Mouse (Mus musculus) stomach, embryonic 14.5 days (tissue): ENCODE measurements around the gene Vmn1r220. TPM values are rescaled to one million over a fixed set of nuclear protein-coding genes. Genes with fewer than 3 reads are reported as not detected.
"Not testable (repeated sequence)": the region's sequence is repeated elsewhere in the genome, so short reads cannot be mapped to it uniquely, and the experiment has no call there.

Experiments used
- ATAC-seq: fragments of 200-750 bp; cut with Nextera tagmentation; 2 replicates; pipeline ENCODE4 v1.8.0; 2017; ENCODE audit warnings: low read depth, moderate TSS enrichment; ENCODE audit not compliant: insufficient number of reproducible peaks, insufficient read depth, low FRiP score
- H3K27ac ChIP-seq: fragments of 300-500 bp; sonication (generic); 2 replicates; pipeline ENCODE4 v1.5.1; 2014; ENCODE audit warnings: mild to moderate bottlenecking, low read length, moderate library complexity, mixed read lengths
- H3K27me3 ChIP-seq: fragments of 300-500 bp; sonication (generic); 2 replicates; pipeline ENCODE4 v1.6.1; 2014; ENCODE audit warnings: low read length, control low read depth, mixed read lengths; ENCODE audit not compliant: control insufficient read depth, insufficient read depth
- H3K36me3 ChIP-seq: fragments of 300-500 bp; sonication (generic); 2 replicates; pipeline ENCODE4 v1.6.1; 2014; ENCODE audit warnings: mild to moderate bottlenecking, control low read depth, low read length, moderate library complexity, mixed read lengths; ENCODE audit not compliant: control insufficient read depth, insufficient read depth
- H3K4me1 ChIP-seq: fragments of 300-500 bp; sonication (generic); 2 replicates; pipeline ENCODE4 v1.6.1; 2014; ENCODE audit warnings: low read length, control low read depth, mixed read lengths; ENCODE audit not compliant: control insufficient read depth, insufficient read depth
- H3K4me2 ChIP-seq: fragments of 300-500 bp; sonication (generic); replicated peaks from 2 replicates; pipeline ENCODE4 v1.6.1; 2014; ENCODE audit warnings: low read depth, low read length, control low read depth
- H3K4me3 ChIP-seq: fragments of 300-500 bp; sonication (generic); 2 replicates; pipeline ENCODE4 v1.5.1; 2014; ENCODE audit warnings: low read depth, low read length, control low read depth
- H3K9ac ChIP-seq: fragments of 300-500 bp; sonication (generic); replicated peaks from 2 replicates; pipeline ENCODE4 v1.6.1; 2014; ENCODE audit warnings: low read depth, mild to moderate bottlenecking, control low read depth, low read length, moderate library complexity, mixed read lengths
- H3K9me3 ChIP-seq: fragments of 300-500 bp; sonication (generic); 2 replicates; pipeline ENCODE4 v1.6.1; 2016; ENCODE audit warnings: low read depth, low read length, control low read depth; ENCODE audit not compliant: control insufficient read depth
- WGBS: fragments of 180-500 bp; shearing (Covaris S2); extraction: QIAGEN DNeasy Blood & Tissue Kit; methylation state at CpG from one replicate; pipeline ENCODE4 v1.1.7; 2014; 5-methylcytosine and 5-hydroxymethylcytosine counted together
- polyA plus RNA-seq: library from polyadenylated mRNA; unstranded; fragments of >200 nt; fragmentation: Nextera tagmentation; extraction: Ambion mirVana; gene quantifications from 2 replicates; pipeline ENCODE4 v1.2.1, GENCODE M21; 2014

Gene Vmn1r220
- not detected in 2 replicates for polyA plus RNA-seq

GRCm38 (mm10) chr13:23187875-23188274, at the start of gene Vmn1r220:
Gene Vmn1r220, minus strand, starts transcription at chr13:23187975.
- Histone ChIP-seq H3K9me3 (no peaks in the 10 kb centered on the region), H3K27ac (no peak within 1 kb of the TSS), H3K4me2 (no peak within 1 kb of the TSS), H3K4me1 (no peaks in the 10 kb centered on the region), H3K36me3 (no peaks in the 10 kb centered on the region), H3K9ac (no peak within 1 kb of the TSS), H3K27me3 (no peaks in the 10 kb centered on the region), H3K4me3 (no peak within 1 kb of the TSS)
- no peak for ATAC-seq
- 90% methylated on average over 2 of the region's 2 CpGs for WGBS

- ATAC-seq, H3K4me3 ChIP-seq, H3K27ac ChIP-seq: not testable (repeated sequence)
These were observed 48.1 kb upstream of the Vmn1r220 start, which contains the start of gene Vmn1r222 for GRCm38 (mm10) chr13:23235847-23236246. Gene Vmn1r222, minus strand, starts transcription at chr13:23235947.

GRCm38 (mm10) chr13:23213827-23214226, 26.1 kb upstream of the Vmn1r220 start, which contains the start of gene Vmn1r221:
Gene Vmn1r221, plus strand, starts transcription at chr13:23214127.
- H3K4me2 ChIP-seq, H3K4me3 ChIP-seq, ATAC-seq, H3K27me3 ChIP-seq, H3K9me3 ChIP-seq, H3K27ac ChIP-seq, H3K4me1 ChIP-seq, H3K9ac ChIP-seq, H3K36me3 ChIP-seq: not testable (repeated sequence)
- WGBS = 78% methylated on average over 2 of the region's 2 CpGs

More at GRCm38 (mm10) chr13:23235847-23236246, 48.1 kb upstream of the Vmn1r220 start, which contains the start of gene Vmn1r222:
- H3K4me2 ChIP-seq, H3K9me3 ChIP-seq, H3K9ac ChIP-seq, H3K27me3 ChIP-seq, H3K36me3 ChIP-seq, H3K4me1 ChIP-seq: not testable (repeated sequence)

DNA sequence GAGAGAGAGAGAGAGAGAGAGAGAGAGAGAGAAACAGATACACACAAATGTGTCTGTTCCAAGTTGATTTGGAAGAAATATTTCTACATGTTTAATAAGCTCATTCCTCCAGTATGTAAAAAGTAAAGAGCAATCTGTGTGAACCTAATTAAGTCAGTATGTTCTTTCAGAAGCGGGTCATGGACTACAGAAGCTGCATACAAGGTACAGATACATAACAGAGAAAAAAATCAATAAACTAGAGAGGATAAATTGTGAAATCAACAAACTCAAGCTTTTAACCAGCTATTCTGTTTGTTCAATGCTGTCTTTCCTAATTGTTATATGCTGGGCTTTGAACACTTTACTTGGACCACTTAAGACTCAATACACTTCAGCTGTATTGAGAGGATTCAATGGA, 16.1 kb upstream of the Vmn1r220 start:
- H3K36me3 ChIP-seq, H3K9ac ChIP-seq, H3K27me3 ChIP-seq, H3K9me3 ChIP-seq, ATAC-seq, H3K27ac ChIP-seq, H3K4me2 ChIP-seq, H3K4me3 ChIP-seq, H3K4me1 ChIP-seq: not testable (repeated sequence)
- WGBS = 74% methylated on average over 1 of the region's 1 CpGs

DNA sequence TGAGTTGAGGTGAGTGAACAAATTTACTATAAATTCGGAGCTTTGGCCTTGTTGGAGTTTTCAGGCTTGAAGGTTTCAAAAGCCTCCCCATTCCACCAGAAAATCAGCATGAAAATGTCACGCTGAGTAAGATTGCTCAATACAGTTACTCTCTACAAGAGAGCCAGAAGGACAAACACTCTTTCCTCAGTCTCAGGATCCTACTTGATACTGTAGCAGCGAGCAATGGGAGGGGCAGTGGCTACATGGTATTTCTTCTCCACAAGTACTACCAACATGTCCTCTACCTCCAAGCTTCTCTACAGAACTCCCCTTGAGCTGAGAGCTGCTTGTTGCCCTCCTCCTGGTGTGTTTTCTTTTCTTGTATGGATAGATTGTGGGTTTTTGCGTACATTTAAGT, 21.3 kb downstream of the Vmn1r220 start:
- not testable (repeated sequence) for H3K9me3 ChIP-seq, H3K4me1 ChIP-seq, H3K27ac ChIP-seq, H3K27me3 ChIP-seq, ATAC-seq, H3K4me2 ChIP-seq, H3K36me3 ChIP-seq, H3K9ac ChIP-seq, H3K4me3 ChIP-seq
- WGBS = 86% methylated on average over 4 of the region's 4 CpGs

- H3K36me3 ChIP-seq = no peaks in the 10 kb centered on the region
- ATAC-seq = no peak
- H3K4me3 ChIP-seq = no peak within 1 kb of the TSS
- H3K4me2 ChIP-seq = no peak within 1 kb of the TSS
- no peaks in the 10 kb centered on the region for H3K27me3 ChIP-seq
- no peaks in the 10 kb centered on the region for H3K4me1 ChIP-seq
- H3K9me3 ChIP-seq = no peaks in the 10 kb centered on the region
- no peak within 1 kb of the TSS for H3K27ac ChIP-seq
- WGBS = 83% methylated on average over 4 of the region's 4 CpGs
- no peak within 1 kb of the TSS for H3K9ac ChIP-seq
These were observed 28.8 kb downstream of the Vmn1r220 start, which contains the start of gene Vmn1r219 for GRCm38 (mm10) chr13:23159012-23159411. Gene Vmn1r219, plus strand, starts transcription at chr13:23159312.

- H3K4me1 ChIP-seq = no peaks in the 10 kb centered on the region
- no peak overlapping the region for H3K27ac ChIP-seq
- H3K4me3 ChIP-seq = no peak overlapping the region
- no peaks in the 10 kb centered on the region for H3K27me3 ChIP-seq
- WGBS = 63% methylated on average over 3 of the region's 3 CpGs
- ATAC-seq = no peak
- H3K9me3 ChIP-seq = no peaks in the 10 kb centered on the region
- H3K36me3 ChIP-seq = no peaks in the 10 kb centered on the region
- no peak overlapping the region for H3K4me2 ChIP-seq
- no peak overlapping the region for H3K9ac ChIP-seq
These were observed 29.9 kb downstream of the Vmn1r220 start for GRCm38 (mm10) chr13:23157848-23158247.

- no peaks in the 10 kb centered on the region for H3K9me3 ChIP-seq
- no peak overlapping the region for H3K4me2 ChIP-seq
- H3K27ac ChIP-seq = no peak overlapping the region
- WGBS = 75% methylated on average over 2 of the region's 2 CpGs
- ATAC-seq = no peak
- no peak overlapping the region for H3K4me3 ChIP-seq
- H3K27me3 ChIP-seq = no peaks in the 10 kb centered on the region
- H3K36me3 ChIP-seq = no peaks in the 10 kb centered on the region
- H3K4me1 ChIP-seq = no peaks in the 10 kb centered on the region
- no peak overlapping the region for H3K9ac ChIP-seq
These were observed 48.9 kb downstream of the Vmn1r220 start for GRCm38 (mm10) chr13:23138880-23139279.

DNA sequence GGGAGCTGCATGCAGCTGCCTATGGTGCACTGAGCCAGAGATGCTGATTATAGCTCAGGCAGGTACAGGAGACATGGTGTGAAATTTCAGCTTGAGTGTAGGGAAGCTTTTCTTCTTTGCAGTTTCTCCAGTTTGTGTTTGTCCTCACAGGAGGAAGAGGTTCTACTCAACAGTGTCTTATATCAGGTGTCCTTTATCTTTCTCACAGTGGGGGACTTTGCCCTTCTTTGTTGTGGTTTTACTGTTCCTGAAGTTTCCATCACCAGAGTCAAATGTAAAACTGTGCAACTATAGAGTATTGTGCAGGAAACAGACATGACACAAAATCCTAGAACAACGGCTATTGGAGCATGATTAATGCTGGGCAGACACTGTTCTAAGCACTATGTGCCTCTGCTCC, 54.3 kb downstream of the Vmn1r220 start:
- no peak for ATAC-seq
- 55% methylated on average over 1 of the region's 1 CpGs for WGBS
- no peaks in the 10 kb centered on the region for H3K9me3 ChIP-seq

More for the DNA sequence above, 54.3 kb downstream of the Vmn1r220 start:
- Histone ChIP-seq H3K4me3 (no peak overlapping the region), H3K9ac (no peak overlapping the region), H3K27ac (no peak overlapping the region), H3K4me1 (no peaks in the 10 kb centered on the region), H3K4me2 (no peak overlapping the region), H3K27me3 (no peaks in the 10 kb centered on the region), H3K36me3 (no peaks in the 10 kb centered on the region)
